Mouse (Mus musculus) lung, postnatal 0 days (tissue): Measurements from ENCODE around the gene Ccdc34.

Experiments used
- CTCF ChIP-seq: IDR thresholded peaks from 2 replicates; pipeline ENCODE4 v1.5.1; 2016; ENCODE audit warnings: antibody characterized with exemption, mild to moderate bottlenecking
- EP300 ChIP-seq: IDR thresholded peaks from 2 replicates; pipeline ENCODE4 v1.6.1; 2016; ENCODE audit warnings: antibody characterized with exemption, mild to moderate bottlenecking, control low read depth

GRCm38 (mm10) chr2:110017616-110018505 lies at the start of gene Ccdc34:
- TF ChIP-seq CTCF (0 out of 2 replicates have a peak, but pooled peaks have one; percentile 2), EP300 (no peak)
